Mouse (Mus musculus) embryonic stem cell, embryonic (primary cell): Measurements from ENCODE around the gene Slc35f2.

ENCODE experiments used
- CTCF ChIA-PET, 4 experiments: fragments of 300-600 bp in 2 of 4; fragments of 350-600 bp in 2 of 4; sonication (Branson Sonifier 250); formaldehyde crosslinking; loops; one replicate each; lab custom pipeline; 2022; ENCODE audit warnings: inconsistent platforms in 2 of 4; lab: Charles Lee
- POLR2A ChIA-PET, 4 experiments: fragments of 300-600 bp in 2 of 4; fragments of 350-600 bp in 2 of 4; sonication (Branson Sonifier 250); formaldehyde crosslinking; loops; one replicate each; lab custom pipeline; 2022; ENCODE audit warnings: antibody characterized with exemption in 4 of 4, inconsistent platforms in 1 of 4; lab: Charles Lee

Gene Slc35f2

GRCm38 (mm10) chr9:53796386-53796785, 25.0 kb downstream of the Slc35f2 start:
- ChIA-PET POLR2A (interaction anchor here in 3 of 4 experiments (0.5 to 2.5 kb wide), 9 partner anchors 9 to 917 kb away, joined by 3 to 14 read pairs (median 4); partner anchors contain the start of gene Cul5 (in 1 of the 3)), CTCF (interaction anchor here in 2 of 4 experiments (0.8 to 1.3 kb wide), 3 partner anchors 10 to 29 kb away, joined by 3 to 4 read pairs (median 3); no protein-coding TSS in a partner anchor)

- POLR2A ChIA-PET, result interaction anchor here in 3 of 4 experiments (0.7 to 2.5 kb wide), 6 partner anchors 9 to 149 kb away, joined by 3 to 14 read pairs (median 4); no protein-coding TSS in a partner anchor
- CTCF ChIA-PET, result interaction anchor here in 1 of 4 experiments (1.3 kb wide), 1 partner anchor 22 kb away, joined by 4 read pairs; no protein-coding TSS in a partner anchor
Observed at GRCm38 (mm10) chr9:53797141-53797540, 25.8 kb downstream of the Slc35f2 start.

DNA sequence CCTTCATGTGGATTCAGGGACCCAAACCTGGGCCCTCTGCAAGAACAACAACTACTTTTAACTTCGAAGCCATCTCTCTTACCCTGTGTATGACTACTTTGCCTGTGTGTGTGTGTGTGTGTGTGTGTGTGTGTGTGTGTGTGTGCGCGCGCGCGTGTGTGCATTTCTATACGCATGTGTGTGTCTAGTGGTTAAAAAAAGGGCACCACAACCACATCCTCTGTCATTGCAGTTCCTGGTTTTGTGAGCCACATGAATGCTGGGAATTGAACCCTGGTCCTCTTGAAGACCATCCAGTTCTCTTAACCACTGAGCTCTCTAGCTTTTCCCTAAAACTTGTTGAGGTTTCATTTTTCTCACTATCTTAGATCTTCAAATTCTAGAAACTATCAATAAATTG, 31.6 kb downstream of the Slc35f2 start:
- ChIA-PET CTCF (interaction anchor here in 2 of 4 experiments (0.6 to 0.8 kb wide), 2 partner anchors 676 to 1657 kb away, joined by 3 to 4 read pairs; no protein-coding TSS in a partner anchor), POLR2A (interaction anchor here in 1 of 4 experiments (0.8 kb wide), 1 partner anchor 479 kb away, joined by 5 read pairs; no protein-coding TSS in a partner anchor)

GRCm38 (mm10) chr9:53806496-53807086, 35.3 kb downstream of the Slc35f2 start:
- ChIA-PET POLR2A (interaction anchor here (0.5 to 2.1 kb wide), 23 partner anchors 10 to 196 kb away, joined by 3 to 14 read pairs (median 4); partner anchors contain the start of genes Slc35f2 (in 3 of the 4), Acat1 (in 1 of the 4) and Rab39 (in 1 of the 4)), CTCF (interaction anchor here in 3 of 4 experiments (0.6 to 1.4 kb wide), 7 partner anchors 10 to 23 kb away, joined by 3 to 6 read pairs (median 3); no protein-coding TSS in a partner anchor)

GRCm38 (mm10) chr9:53813418-53813817, 42.1 kb downstream of the Slc35f2 start:
- ChIA-PET CTCF (interaction anchor here in 1 of 4 experiments (2.0 kb wide), 1 partner anchor 11 kb away, joined by 8 read pairs; no protein-coding TSS in a partner anchor), POLR2A (no interaction called here)

GRCm38 (mm10) chr9:53818760-53819159, 47.4 kb downstream of the Slc35f2 start:
- ChIA-PET POLR2A (interaction anchor here in 2 of 4 experiments (0.6 to 2.2 kb wide), 6 partner anchors 11 to 125 kb away, joined by 3 to 10 read pairs (median 4); no protein-coding TSS in a partner anchor), CTCF (interaction anchor here (0.6 to 1.7 kb wide), 15 partner anchors 10 to 433 kb away, joined by 3 to 14 read pairs (median 4); partner anchors contain the start of gene Cul5 (in 1 of the 4))

GRCm38 (mm10) chr9:53825318-53825717, 54.0 kb downstream of the Slc35f2 start:
- CTCF ChIA-PET, result interaction anchor here (0.5 to 1.8 kb wide), 52 partner anchors 8 to 519 kb away, joined by 3 to 17 read pairs (median 4); partner anchors contain the start of genes Cul5 (in 2 of the 4), Slc35f2 (in 2 of the 4) and Rab39 (in 1 of the 4)
- POLR2A ChIA-PET, result interaction anchor here (0.5 to 1.5 kb wide), 9 partner anchors 11 to 317 kb away, joined by 3 to 6 read pairs (median 4); partner anchors contain the start of gene Slc35f2 (in 1 of the 4)

DNA sequence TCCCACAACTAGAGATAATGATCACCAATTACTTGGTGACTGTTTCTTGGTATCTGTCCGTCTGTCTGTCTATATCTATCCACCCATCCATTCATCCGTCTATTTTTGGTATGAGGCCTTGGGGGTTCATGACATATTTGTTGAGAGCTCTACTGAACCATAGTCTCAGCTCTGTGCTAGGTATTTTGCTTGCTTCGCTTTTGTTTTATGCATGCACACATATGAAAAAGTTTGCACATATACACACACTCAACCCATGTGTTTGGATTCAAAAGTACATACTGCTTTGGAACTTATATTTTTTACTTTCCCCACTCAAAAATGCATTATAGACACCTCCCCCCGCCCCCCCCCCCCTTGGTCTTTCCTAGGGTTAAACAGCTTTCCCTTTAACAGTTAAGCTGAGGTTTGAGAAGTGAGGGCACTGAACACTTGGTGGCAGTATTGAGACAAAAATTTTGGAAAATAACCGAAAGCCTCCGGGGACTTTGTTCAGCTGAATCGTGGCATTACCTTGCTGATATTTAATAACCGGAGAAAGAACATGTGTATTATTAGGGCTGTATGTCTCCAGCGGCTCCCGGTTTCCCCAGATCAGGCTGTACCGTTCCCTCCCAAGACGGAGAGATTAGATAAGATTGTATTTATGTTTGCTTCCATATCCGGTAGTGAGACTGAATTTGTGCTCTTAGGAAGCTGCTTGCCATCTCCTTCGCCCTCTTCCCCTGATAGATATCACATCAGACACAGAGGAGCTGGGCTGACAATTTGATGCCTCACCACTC, 57.9 kb downstream of the Slc35f2 start:
- CTCF ChIA-PET, result interaction anchor here (0.5 to 2.4 kb wide), 44 partner anchors 8 to 531 kb away, joined by 3 to 15 read pairs (median 4); partner anchors contain the start of genes Sln (in 2 of the 4), Cul5 (in 1 of the 4), Elmod1 (in 1 of the 4) and Rab39 (in 1 of the 4)
- POLR2A ChIA-PET, result interaction anchor here (0.5 to 1.7 kb wide), 19 partner anchors 9 to 219 kb away, joined by 3 to 10 read pairs (median 4); partner anchors contain the start of genes Rab39 (in 2 of the 4) and Acat1 (in 1 of the 4)

DNA sequence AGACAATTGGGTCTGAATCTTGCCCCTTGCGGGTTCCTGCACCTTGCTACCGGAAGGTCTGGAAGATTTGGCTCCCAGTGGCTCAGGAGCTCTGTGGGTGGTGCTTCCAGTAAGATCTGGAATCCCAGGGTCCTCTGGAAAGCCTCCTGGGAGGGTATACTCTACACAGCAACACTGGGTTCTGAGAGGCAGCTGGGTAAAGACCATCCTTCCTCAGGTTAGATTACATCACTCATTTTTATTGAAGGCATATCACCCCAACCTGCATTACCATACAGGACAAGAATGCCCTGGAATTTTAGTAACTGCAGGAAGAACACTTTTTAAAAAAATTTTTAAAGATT, 58.5 kb downstream of the Slc35f2 start:
- ChIA-PET CTCF (interaction anchor here (0.5 to 2.4 kb wide), 43 partner anchors 9 to 809 kb away, joined by 3 to 15 read pairs (median 4); partner anchors contain the start of genes Sln (in 2 of the 4), Cul5 (in 1 of the 4), Elmod1 (in 1 of the 4) and Rab39 (in 1 of the 4)), POLR2A (interaction anchor here (0.5 to 1.7 kb wide), 18 partner anchors 9 to 220 kb away, joined by 3 to 10 read pairs (median 4); partner anchors contain the start of genes Rab39 (in 2 of the 4) and Acat1 (in 1 of the 4))

DNA sequence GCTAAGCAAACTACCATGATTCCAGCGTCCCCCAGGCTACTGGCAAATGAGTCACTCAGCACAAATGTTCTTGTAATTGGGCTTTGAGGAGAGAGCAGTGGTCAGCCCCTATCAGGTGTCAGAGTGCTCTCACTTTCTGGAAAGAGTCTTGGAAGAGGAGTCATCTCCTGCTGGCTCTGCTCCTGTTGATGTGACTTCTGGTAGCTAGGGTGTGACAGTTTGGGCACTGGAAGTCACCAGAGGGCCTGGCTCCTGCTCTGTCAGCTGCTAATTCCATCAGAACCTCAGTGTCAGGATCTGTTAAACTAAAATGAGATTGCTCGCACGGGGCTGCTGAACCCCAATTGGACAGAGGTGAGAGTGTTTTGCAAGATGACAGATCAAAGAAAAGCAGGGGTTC, 63.7 kb downstream of the Slc35f2 start:
- POLR2A ChIA-PET, result no interaction called here
- CTCF ChIA-PET, result interaction anchor here in 1 of 4 experiments (1.4 to 1.5 kb wide), 2 partner anchors 10 to 16 kb away, joined by 4 read pairs; no protein-coding TSS in a partner anchor

DNA sequence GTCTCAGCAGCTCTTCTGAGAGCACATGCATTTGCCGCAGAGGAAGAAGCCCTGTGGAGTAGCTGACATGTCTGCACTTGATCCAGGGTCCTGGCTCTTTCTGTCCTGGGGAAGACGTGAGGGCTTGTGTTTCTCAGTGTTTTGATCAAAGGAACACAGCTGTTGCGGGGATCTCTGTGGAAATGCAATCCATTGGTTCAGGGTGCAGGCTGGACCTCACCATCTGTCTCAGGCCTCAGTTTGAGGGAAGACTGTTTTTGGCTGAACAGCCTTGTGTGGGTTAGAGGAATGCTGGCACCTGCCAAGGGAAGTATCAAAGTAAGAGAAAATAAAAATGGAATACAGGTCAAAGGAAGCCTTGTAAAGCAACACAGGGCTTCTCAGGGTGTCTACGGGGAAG, 64.6 kb downstream of the Slc35f2 start:
- ChIA-PET POLR2A (interaction anchor here in 1 of 4 experiments (0.6 kb wide), 1 partner anchor 12 kb away, joined by 6 read pairs; no protein-coding TSS in a partner anchor), CTCF (interaction anchor here in 2 of 4 experiments (1.1 to 1.4 kb wide), 2 partner anchors 11 to 17 kb away, joined by 4 read pairs; no protein-coding TSS in a partner anchor)

- POLR2A ChIA-PET, result interaction anchor here (0.5 to 1.3 kb wide), 12 partner anchors 9 to 1011 kb away, joined by 3 to 10 read pairs (median 3); partner anchors contain the start of gene 4930550C14Rik (in 1 of the 4)
- CTCF ChIA-PET, result interaction anchor here (0.6 to 1.8 kb wide), 8 partner anchors 8 to 776 kb away, joined by 3 to 11 read pairs (median 4); no protein-coding TSS in a partner anchor
Observed at GRCm38 (mm10) chr9:53838816-53839215, 67.5 kb downstream of the Slc35f2 start.

GRCm38 (mm10) chr9:53848548-53848947, 77.2 kb downstream of the Slc35f2 start:
- ChIA-PET CTCF (interaction anchor here in 1 of 4 experiments (0.6 kb wide), 1 partner anchor 569 kb away, joined by 5 read pairs; no protein-coding TSS in a partner anchor), POLR2A (interaction anchor here in 1 of 4 experiments (0.6 kb wide), 1 partner anchor 226 kb away, joined by 3 read pairs; no protein-coding TSS in a partner anchor)

DNA sequence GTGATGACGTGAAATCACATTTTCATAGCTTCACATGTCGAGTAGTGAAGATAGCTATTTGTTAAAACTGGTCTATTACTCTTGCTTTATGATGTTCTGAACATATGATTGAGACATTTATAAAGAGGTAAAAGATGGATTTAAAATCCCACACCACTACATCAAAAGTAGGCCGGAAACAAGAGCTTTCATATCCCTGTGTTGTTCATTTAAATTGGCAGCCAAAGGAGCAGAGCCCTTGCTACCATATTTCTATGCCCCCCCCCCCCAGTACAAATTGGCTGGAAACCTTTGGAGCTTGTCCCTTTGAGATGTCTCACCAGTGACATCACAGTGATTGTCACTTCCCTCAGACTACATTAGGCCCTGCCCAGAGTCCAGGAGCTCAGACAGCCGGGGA, 78.5 kb downstream of the Slc35f2 start, which contains the start of gene Sln:
TSS of gene Sln (plus strand) at position 301 of the 400 bp plus-strand sequence.
- ChIA-PET POLR2A (interaction anchor here in 1 of 4 experiments (1.1 kb wide), 1 partner anchor 11 kb away, joined by 3 read pairs; no protein-coding TSS in a partner anchor), CTCF (interaction anchor here (0.5 to 1.9 kb wide), 7 partner anchors 20 to 313 kb away, joined by 3 to 6 read pairs (median 4); partner anchors contain the start of gene Elmod1 (in 1 of the 4))

DNA sequence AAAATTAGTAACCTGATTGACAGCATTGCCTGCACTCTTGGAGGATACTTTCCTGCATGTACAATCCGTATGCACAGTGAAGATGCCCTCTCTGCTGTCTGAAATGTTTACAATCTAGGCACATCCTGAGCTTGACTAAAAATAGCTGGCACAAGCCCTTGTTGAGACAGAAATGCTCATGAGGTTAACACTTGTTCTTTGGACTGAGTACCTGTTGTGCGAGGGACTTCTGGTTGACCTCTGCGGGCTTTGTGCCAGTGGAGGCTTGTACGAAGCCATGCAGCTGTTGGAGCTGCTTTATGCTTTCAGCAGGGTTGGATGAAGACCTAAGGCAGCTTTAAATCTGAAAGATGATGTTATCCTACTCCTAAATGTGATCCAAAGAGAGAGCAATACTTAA, 80.8 kb downstream of the Slc35f2 start:
- ChIA-PET POLR2A (no interaction called here), CTCF (no interaction called here)

DNA sequence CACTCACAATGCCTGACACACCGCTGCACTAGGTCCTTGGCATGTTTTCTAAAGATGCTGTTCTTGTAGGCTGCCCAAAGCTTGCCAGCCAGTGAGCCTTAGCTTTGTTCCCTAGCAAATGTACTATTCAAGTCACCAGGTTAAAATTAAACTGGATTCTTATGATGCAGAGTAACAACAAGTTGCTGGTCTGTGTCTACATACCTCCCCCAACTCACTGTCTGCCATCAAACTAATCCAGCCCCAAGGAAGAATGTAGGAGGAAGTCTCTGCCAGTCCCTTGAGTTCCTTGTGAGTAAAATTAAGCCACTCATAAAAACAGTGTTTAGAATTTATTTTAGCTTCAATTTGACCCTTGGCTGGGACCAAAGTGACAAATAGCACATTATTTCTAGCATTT, 82.3 kb downstream of the Slc35f2 start:
- POLR2A ChIA-PET, result no interaction called here
- CTCF ChIA-PET, result no interaction called here

- ChIA-PET POLR2A (no interaction called here), CTCF (no interaction called here)
Observed at GRCm38 (mm10) chr9:53854525-53854924, 83.2 kb downstream of the Slc35f2 start.
